In genomic region chr10:53466851-53467250, GRCm38 (mm10) we compare ENCODE assay signal across 10 mouse cellular contexts.
DNase-seq lines count a peak whose midpoint lies in the region; ATAC-seq and TF ChIP-seq lines count a peak whose summit lies in the region.
"Had no signal": no experiment of that assay in that cellular context is flagged by ENCODE, and none has a peak within 500 bp of the region (broad histone marks: within the 10 kb centered on the region; RNA-seq: fewer than 3 reads in every experiment).

No protein-coding gene starts in this region.

- H3K27ac ChIP-seq in forebrain, embryonic 14.5 days (ENCODE audit: low read depth, low read length): peak overlapping the region; percentile 15; the same call in 1 of the 2 replicates
- H3K27ac ChIP-seq in forebrain, embryonic 10.5 days: no peak overlapping the region
- H3K27ac ChIP-seq: embryonic facial prominence, embryonic 15.5 days had no signal

- H3K27me3 ChIP-seq in forebrain, embryonic 14.5 days (replicated peaks; ENCODE audit: control insufficient read depth, insufficient read depth, low read length): no peaks in the 10 kb centered on the region
- no peaks in the 10 kb centered on the region for H3K27me3 ChIP-seq in forebrain, embryonic 10.5 days (ENCODE audit: poor library complexity, severe bottlenecking)
- H3K27me3 ChIP-seq: embryonic facial prominence, embryonic 15.5 days had no signal

- no peaks in the 10 kb centered on the region for H3K36me3 ChIP-seq in forebrain, embryonic 14.5 days (ENCODE audit: control insufficient read depth, insufficient read depth, low read length)
- no peaks in the 10 kb centered on the region for H3K36me3 ChIP-seq in forebrain, embryonic 10.5 days (replicated peaks)
- H3K36me3 ChIP-seq: embryonic facial prominence, embryonic 15.5 days had no signal

- H3K4me1 ChIP-seq in forebrain, embryonic 14.5 days (ENCODE audit: control insufficient read depth, insufficient read depth, low read length): peaks cover 14% of the 10 kb centered on the region
- H3K4me1 ChIP-seq in forebrain, embryonic 10.5 days: peaks cover 24% of the 10 kb centered on the region
- peaks cover 43% of the 10 kb centered on the region for H3K4me1 ChIP-seq in lung, adult 2 months (ENCODE audit: control insufficient read depth, insufficient read depth, low read length)

- intact Hi-C loops in heart, postnatal 25 days (cut with DNase I): loop anchor here (2.0 kb wide), 1 partner anchor 42 kb away; no protein-coding TSS in a partner anchor

- TF ChIP-seq POLR2A in lung, adult 2 months (IDR thresholded peaks at IDR 0.05; ENCODE audit: borderline replicate concordance, extremely low read depth, low read depth, low read length): no peak

- no peak overlapping the region for H3K4me2 ChIP-seq in forebrain, embryonic 14.5 days (ENCODE audit: low read length)
- H3K4me2 ChIP-seq: embryonic facial prominence, embryonic 15.5 days had no signal

- no peak for TF ChIP-seq CTCF in lung, adult 2 months (IDR thresholded peaks at IDR 0.05; ENCODE audit: insufficient read depth, low read length)

- no peak for ATAC-seq in forebrain, embryonic 14.5 days

- WGBS in forebrain, embryonic 14.5 days: 84% methylated on average over 1 of the region's 1 CpGs
- WGBS in forebrain, embryonic 10.5 days: 79% methylated on average over 1 of the region's 1 CpGs
- 27% methylated on average over 1 of the region's 1 CpGs for WGBS in lung, adult 2 months

- H3K9me3 ChIP-seq in forebrain, embryonic 14.5 days (replicated peaks; ENCODE audit: control insufficient read depth, low read length): peaks cover 3% of the 10 kb centered on the region
- peaks cover 12% of the 10 kb centered on the region for H3K9me3 ChIP-seq in forebrain, embryonic 10.5 days

- no peak overlapping the region for H3K4me3 ChIP-seq in forebrain, embryonic 14.5 days (ENCODE audit: low read depth, low read length)
- no peak overlapping the region for H3K4me3 ChIP-seq in forebrain, embryonic 10.5 days
- no peak overlapping the region for H3K4me3 ChIP-seq in lung, adult 2 months (replicated peaks; ENCODE audit: extremely low read depth, low read depth, low read length)
- H3K4me3 ChIP-seq: embryonic facial prominence, embryonic 15.5 days had no signal

- H3K9ac ChIP-seq in forebrain, embryonic 14.5 days (ENCODE audit: low read length): no peak overlapping the region
- H3K9ac ChIP-seq: embryonic facial prominence, embryonic 15.5 days had no signal

- DNase-seq in forebrain, embryonic 14.5 days (ENCODE audit: low spot score): no peak
- DNase-seq in forebrain, embryonic 10.5 days (ENCODE audit: extremely low spot score, low spot score): no peak
- peak; percentile 33 to 74 for DNase-seq in lung, adult 18-20 months
- no peak for DNase-seq in lung, adult 2 months
- DNase-seq in heart, postnatal 25 days (ENCODE audit: low spot score): peak; percentile 48
- peak; percentile 29 to 53 for DNase-seq in lung, postnatal 4 days
- no peak for DNase-seq in cerebellum, postnatal 4 days (ENCODE audit: low spot score in 2 of 2)
- no peak for DNase-seq in cerebellum, adult 8-10 months
- DNase-seq: B cell, adult 2 months had no signal

Comparison
In these comparisons a context has a peak if more than half of its experiments do, and no peak if none do; other contexts are left out.
1. DNase-seq: peak in lung, adult 18-20 months (2 of 2), heart, postnatal 25 days (single experiment) and lung, postnatal 4 days (2 of 2); none in forebrain, embryonic 14.5 days (single experiment), forebrain, embryonic 10.5 days (single experiment), lung, adult 2 months (single experiment), cerebellum, postnatal 4 days (0 of 2) and cerebellum, adult 8-10 months (single experiment).